Mouse (Mus musculus): Measurements from ENCODE around the gene Disp3.

The Disp3 gene

DNA sequence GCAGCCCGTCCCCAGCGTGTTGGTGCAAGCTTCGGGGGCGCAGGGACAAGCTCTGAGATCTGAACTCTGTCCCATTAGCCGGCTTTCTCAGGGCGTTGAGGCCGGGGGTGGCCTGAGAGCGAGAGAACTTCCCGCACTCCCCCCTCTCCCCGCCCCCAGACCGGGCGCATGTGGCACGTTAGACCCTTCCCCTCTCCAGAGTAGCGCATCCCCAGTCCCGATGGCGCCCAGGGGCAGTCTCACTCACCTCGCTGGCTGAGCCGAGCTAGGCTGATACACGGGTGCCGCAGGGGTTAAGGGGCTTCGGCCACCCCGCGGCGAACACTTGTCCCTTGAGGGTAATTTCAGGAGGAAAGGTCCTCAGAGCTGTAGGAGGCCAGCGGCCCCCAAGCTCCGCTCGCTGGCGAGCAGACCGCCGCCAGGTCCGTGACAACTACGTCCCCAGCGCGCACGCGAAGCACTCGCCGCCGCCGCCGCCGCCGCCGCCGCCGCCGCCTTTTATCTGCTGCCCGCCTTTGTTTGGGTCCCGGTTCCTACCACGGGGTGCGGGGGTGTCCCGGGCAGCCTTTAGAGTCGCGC lies at the start of gene Disp3:
TSS of gene Disp3 (minus strand) at position 490 of the 579 bp plus-strand sequence.
- DNase-seq (ENCODE audit: low spot score in 2 of 2) = no peak

DNA sequence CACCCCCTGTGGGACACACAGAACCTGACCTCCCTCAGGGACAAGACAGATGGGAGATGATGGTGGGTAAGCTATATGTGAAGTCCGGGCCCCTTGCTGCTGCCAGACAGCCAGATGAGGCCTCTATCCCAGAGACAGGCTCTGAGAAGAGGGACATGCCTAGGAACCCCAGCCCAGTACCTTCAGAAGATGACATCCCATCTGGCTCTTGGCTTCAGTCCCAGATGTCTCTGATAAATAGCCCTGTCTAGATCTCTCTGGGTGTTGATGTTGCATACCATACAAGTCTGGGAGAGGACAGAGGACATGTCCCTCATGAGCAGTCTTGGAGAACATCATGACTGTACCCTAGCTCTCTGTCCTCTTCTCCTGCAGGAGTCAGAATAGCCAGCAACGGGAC lies 42.5 kb upstream of the Disp3 start:
- DNase-seq (ENCODE audit: low spot score in 2 of 2) = no peak

DNA sequence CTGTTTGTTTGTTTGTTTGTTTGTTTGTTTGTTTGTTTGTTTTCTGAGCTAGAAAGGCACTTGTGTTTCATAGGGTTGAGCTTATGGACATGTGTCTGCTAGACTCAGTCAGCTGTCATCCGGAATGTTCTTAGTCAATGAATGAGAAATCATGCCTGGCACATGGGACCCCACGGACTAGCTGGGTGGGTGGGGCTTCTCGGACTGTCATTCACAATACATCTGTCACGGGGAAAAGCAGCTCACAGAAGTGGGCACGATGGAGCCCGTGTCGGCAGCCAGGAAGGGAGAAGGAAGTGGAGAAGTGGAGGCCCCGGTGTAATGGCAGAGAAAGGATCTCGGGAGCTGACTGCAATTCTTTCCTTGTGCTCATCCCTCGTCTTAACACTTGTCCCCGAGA lies 41.7 kb upstream of the Disp3 start:
- DNase-seq (ENCODE audit: low spot score in 2 of 2) = no peak

GRCm38 (mm10) chr4:148328237-148328636 lies 40.5 kb upstream of the Disp3 start:
- DNase-seq (ENCODE audit: low spot score in 2 of 2) = no peak

DNA sequence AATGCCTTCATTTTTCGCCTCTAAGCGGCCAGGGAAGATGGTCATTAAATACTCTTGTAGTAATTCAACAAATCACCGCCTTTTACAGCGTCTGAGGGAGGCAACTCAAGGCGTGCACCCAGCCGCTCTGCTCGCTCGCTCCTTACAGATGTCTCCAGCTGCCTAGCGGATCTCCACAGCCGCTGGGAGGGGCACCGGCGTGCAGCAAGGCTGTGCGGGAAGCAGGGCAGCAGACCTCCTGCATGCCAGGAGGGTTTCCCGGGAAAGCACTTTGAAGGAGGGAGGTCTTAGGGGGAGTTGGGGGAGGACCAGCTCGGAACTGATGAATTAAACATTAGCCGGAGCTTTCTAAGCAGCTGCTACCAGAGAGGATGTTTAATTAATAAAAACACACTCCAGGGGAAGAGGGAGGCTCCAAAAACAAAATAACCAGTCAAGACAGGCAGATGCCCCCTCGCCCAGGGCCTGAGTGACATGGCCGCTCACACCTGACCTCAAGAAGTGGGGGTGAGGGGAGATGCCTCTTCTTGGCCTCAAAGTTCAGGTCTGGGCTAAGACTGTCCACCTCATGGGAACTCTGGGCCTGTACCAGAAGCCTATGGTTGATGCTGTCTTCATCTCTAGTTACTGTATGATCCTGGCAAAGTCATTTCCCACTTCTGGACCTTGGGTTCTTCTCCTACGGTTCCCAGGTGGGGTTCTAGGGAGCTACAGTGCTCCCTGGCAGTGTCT lies 39.7 kb upstream of the Disp3 start:
- no peak for DNase-seq (ENCODE audit: low spot score in 2 of 2)

DNA sequence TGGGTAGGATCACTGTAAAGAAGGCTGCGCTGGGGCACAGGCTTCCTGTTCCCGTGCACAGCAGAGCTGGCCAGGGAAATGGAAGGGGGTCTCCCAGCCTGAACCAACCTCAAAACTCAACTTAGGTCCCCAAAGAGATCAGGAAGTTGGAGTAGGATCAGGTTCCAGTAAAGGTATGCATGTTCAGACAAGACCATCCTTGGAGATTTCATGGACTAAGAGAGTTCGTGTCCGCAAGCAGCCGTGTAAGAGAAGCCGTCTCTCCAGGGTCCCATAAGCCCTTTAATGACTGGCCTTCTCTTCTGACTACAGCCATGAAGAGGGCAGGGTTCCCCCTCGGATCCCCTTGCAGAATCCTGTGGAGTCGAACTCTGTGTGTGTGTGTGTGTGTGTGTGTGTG lies 39.0 kb upstream of the Disp3 start:
- no peak for DNase-seq (ENCODE audit: low spot score in 2 of 2)

GRCm38 (mm10) chr4:148325951-148326350 lies 38.2 kb upstream of the Disp3 start:
- DNase-seq (ENCODE audit: low spot score in 2 of 2) = no peak

GRCm38 (mm10) chr4:148325057-148325456 lies 37.3 kb upstream of the Disp3 start:
- DNase-seq (ENCODE audit: low spot score in 2 of 2) = no peak

GRCm38 (mm10) chr4:148322152-148322551 lies 34.4 kb upstream of the Disp3 start:
- no peak for DNase-seq (ENCODE audit: low spot score in 2 of 2)

- DNase-seq (ENCODE audit: low spot score in 2 of 2) = no peak
Observed at GRCm38 (mm10) chr4:148319366-148319765, 31.6 kb upstream of the Disp3 start.

DNA sequence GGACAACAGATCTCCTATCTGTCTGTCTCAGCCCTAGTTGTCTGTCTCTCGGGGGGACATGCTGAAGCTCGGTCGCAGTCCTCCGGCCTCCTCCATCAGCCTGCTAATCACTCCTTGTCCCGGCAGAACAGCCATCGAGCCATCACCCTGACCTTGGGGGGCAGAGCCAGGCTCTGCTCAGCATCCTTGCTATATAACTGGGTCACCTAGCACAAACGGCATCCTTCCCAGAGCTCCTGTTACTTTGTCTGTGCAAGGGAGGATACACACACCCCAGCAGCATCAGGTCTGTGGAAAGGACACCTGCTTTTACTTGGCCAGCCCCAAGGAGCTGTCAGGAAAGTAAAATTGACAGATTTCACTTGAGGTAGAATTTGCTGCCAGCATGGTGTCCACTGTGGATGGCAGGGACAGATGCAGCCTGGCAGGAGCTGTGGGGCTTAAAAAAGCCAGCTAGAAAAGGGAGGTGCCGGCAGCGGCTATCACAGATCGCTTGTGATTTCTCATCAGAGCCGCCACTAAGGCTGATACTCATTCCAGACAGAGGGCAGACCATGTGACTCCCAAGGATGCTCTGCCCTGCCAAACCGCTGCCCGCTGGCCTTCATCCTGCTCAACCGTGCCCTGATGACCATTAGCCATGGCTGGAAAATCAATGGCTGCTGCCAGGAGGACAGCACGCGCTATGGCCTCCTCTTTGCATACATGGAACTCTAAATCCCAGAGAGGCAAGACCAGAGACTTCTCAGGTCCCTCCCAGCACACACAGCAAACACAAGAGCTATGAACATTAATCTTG lies 27.8 kb upstream of the Disp3 start:
- no peak for DNase-seq (ENCODE audit: low spot score in 2 of 2)

DNA sequence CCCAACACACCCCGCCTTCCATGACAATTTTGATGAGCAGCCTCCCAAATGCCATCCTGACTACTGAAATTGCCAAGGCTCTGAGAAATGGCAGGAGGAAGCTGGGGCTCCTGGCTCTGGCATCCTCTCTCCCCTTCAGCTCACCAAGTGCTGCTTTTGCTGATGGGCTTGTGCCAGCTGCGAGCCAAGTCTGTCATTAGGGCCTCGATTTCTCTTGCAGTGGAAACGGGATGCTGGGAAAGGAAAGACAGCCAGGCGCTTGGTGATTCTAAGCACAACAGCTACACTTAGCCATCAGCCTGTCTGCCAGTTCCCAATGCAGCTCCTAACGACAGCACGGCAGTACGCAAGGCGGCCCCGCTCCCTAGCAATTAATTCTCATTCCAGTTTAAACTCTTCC lies 26.6 kb upstream of the Disp3 start:
- DNase-seq (ENCODE audit: low spot score in 2 of 2) = no peak

GRCm38 (mm10) chr4:148313601-148314000 lies 25.8 kb upstream of the Disp3 start:
- no peak for DNase-seq (ENCODE audit: low spot score in 2 of 2)

DNA sequence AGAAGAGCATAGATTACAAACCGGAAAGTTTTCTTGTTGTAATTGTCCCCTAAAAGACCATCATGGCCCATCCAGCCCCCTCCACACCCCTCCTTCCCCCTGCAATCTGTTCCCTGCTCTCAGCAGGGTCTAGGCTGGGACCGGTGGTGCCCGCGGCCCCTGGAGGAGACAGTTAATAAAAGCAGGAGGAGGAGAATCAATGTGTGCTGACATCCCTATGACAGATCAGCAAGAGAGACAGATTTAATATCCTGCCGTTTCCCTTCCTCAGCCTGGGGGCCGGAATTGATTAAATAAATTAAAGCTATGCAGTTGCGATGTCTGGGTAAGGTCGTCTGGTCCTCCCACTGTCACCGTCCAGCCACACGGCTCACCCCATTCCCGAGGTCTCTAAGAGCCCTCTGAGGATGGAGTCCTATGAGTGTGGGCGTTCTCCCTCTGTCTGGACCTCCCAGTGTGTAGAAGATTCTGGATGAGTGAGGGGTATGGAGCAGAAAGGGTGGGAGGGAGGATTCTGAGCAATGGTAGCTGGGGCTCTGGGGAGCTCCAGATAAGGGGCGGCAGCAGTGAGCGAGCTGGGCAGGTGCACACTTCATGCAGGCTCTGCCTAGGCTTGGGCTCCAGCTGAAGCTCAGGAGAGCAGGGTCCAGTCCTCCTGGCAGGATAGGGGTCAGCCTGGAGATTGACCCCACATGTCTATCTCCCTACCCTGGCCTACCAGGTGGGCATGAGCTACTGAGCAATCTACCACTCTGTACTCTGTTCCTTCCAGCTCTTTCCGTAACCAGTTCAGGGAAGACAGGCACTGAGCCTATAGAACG lies 24.7 kb upstream of the Disp3 start:
- no peak for DNase-seq (ENCODE audit: low spot score in 2 of 2)

DNA sequence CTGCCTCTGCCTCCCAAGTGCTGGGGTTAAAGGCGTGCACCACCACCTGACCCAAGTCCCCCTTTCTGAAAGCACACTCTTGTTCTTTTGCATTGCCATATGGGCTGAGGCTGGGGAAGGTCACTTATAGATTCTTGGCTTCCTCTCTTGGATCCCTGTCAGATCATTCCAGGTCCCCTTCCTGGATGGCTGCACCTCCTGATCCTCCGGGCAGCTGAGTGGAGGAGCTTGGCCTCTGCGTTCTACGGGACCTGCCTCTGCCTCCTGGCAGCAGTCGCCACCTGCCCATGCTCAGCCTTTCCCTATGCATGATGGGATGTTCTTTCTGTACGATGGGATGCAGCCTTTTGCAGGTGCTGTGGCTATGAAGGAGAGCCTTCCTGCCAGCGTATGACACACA lies 23.1 kb upstream of the Disp3 start:
- DNase-seq (ENCODE audit: low spot score in 2 of 2) = no peak

DNA sequence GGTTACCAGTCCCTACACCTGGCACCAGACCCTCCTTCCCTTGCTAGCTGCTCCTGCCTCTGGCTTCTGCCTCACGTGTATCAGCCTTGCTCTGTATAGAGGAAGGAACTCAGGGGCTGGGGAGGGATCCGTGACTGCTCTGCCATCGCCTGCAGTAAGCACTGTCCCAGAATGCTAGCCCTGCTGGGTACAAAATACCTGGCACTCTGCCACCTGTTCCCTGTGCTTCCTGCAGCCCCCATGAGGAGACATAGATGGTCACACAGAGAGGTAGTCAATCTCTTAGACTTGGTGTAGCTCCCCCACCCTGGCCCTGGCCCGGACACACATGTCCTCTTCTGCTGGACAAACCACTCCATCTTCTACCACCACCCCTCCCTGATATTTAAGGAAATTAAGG lies 22.4 kb upstream of the Disp3 start:
- no peak for DNase-seq (ENCODE audit: low spot score in 2 of 2)

DNA sequence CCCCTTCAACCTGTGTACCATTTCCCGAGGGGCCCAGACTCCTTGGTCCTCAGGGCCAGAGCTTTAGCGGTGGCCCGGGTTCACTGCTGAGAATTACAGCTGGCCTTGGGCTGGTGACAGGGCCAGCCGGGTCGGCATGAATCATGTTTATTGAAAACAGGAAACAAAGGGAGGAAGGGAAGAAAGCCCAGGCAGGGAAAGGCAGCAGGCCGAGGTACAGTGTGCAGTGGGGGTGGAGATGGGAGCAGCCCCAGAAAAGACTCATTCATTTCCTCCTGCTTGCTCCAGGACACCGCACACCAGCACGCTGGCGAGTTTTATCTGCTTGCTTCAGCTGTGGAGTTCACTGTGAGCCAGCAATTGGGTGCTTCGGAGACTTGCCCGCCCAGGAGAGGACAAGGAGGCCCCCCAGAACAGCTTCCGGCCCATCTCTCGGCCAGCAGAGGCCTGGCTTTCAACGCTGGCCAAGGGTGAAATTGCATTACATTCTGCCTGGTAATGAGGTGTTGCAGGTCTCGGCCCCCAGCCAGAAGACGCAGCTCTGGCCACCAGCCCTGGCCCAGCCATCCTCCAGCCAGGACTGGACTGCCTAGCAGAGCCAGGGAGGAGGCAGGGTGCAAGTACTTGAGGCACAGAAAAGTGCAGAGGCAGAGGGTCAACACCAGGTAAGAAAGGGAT lies 18.8 kb upstream of the Disp3 start:
- peak in 1 of 2 experiments; percentile 13 for DNase-seq (ENCODE audit: low spot score in 2 of 2)

GRCm38 (mm10) chr4:148298720-148299119 lies 11.0 kb upstream of the Disp3 start:
- no peak for DNase-seq (ENCODE audit: low spot score in 2 of 2)

DNA sequence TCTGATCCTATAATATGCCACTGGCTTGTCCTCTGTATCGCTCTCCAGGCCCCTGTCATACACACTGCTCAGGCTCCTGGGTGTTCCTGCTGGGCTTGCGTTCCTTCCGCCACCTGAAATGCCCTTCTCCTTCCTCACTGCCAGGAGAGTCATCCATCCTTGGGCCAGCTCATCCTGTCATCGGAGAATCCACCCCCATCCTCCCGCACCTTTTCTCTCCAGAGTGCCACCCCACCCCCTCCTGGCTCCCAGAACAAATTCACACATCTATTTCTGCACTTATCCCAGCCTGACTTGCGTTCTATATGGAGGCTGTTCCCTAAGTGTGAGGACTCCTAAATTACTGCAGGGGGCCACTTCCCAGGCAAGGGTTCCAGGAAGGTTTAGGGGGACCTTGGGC lies 9.9 kb upstream of the Disp3 start:
- no peak for DNase-seq (ENCODE audit: low spot score in 2 of 2)

DNA sequence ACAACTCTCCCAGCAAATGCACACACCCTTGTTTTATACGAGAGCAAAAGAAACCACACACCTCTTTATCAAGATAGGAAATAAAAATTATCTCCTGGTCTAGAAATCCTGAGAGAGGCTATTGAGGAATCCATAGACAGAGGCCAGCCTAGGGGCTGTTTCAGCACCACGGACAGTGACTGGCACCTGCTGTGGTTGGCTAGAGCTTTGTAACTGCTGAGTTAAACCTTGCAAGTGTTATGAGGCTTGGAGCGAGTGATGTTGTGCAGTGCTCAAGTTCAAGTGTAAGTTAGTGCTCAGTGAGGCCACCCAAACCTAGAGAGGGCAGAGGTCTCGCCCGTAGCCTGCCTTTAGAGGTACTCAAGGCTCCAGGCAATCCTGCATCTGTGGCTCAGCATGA lies 5.6 kb upstream of the Disp3 start:
- DNase-seq (ENCODE audit: low spot score in 2 of 2) = no peak

DNA sequence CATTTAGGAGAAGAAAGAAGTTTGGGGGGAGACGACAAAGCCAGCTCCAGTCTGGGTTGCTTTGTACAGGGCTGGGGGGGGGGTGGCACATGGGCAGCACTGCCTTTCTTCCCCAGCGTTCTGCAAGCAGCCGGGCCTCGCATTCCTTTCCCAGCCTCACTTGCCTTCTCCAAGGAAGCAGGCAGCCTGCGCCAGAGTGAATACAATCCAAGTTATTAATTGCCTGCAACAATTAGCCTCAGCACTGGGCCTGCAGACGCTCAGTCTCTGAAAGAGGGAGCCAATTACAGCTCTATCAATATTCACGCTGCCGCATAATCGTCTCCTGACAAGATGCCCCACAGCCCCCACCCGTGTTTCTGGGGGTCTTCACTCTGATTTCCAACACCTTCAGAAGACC lies 4.1 kb upstream of the Disp3 start:
- DNase-seq (ENCODE audit: low spot score in 2 of 2) = no peak

DNA sequence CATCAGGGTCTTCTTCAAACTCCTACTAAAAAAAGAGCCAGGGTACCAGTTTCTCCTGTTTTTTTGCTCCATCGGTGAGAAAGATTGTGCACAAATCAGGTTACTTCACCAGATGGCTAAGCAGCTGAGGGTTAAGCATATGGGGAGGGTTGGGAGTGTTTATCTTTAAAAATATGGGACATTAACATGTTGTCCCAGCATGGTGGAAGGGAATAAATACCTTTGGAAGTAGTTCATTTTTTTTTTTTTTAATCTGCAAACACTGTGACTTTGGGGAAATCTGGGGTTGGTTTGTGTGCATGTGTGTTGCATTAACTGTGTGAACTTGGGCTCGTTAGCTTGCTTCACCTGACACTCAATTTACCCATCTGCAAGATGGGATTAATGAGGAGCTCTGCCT lies 3.3 kb upstream of the Disp3 start:
- no peak for DNase-seq (ENCODE audit: low spot score in 2 of 2)

Measured in urinary bladder, postnatal 36 days (tissue).